In the genomic region with DNA sequence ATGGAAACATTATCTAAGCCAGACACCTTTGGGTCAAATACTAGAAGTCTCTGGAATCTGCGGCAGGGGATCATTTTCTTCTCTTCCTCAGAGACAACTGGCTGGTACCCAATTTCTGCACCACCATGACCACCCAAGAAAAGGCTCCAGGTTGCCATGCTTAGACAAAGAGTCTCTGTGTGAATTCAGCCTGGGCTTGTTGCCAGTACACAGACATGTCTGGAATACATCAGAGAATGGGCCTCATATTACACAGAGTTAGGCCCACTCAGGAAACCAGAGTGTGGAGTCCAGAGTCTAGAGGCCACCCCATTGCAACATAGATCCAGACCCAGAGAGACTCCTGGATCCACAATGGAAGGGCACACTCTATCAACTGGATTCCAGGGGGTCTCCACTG, we compare ENCODE assay signal across 13 mouse cellular contexts. TPM values are rescaled to one million over a fixed set of nuclear protein-coding genes. Genes with fewer than 3 reads are reported as not detected.
DNase-seq lines count a peak whose midpoint lies in the region; ATAC-seq lines count a peak whose summit lies in the region.
"Had no signal": no experiment of that assay in that cellular context is flagged by ENCODE, and none has a peak within 500 bp of the region (broad histone marks: within the 10 kb centered on the region; RNA-seq: fewer than 3 reads in every experiment).

No protein-coding gene starts in this region.

- peak; percentile 2 for DNase-seq in cerebellum, adult 11 months
- peak; percentile 29 for DNase-seq in left cerebral cortex, adult 11 months (ENCODE audit: low spot score)
- no peak for DNase-seq in left cerebral cortex, postnatal 36 days (ENCODE audit: low spot score in 2 of 2)
- DNase-seq in brain, embryonic 18.5 days (ENCODE audit: low read depth, low spot score): peak; percentile 36
- peak; percentile 66 for DNase-seq in left cerebral cortex, postnatal 4 days
- DNase-seq in kidney, adult 18-20 months: no peak
- DNase-seq: adrenal gland, postnatal 36 days; heart, adult 2 months; lung, postnatal 10 days had no signal

- intact Hi-C loops in left cerebral cortex, postnatal 36 days (cut with DNase I): no loop called here
- intact Hi-C loops in left cerebral cortex, postnatal 4 days (cut with DNase I): no loop called here

- no peak for ATAC-seq in cerebellum, adult (ENCODE audit: insufficient number of reproducible peaks, low FRiP score, low TSS enrichment)
- no peak for ATAC-seq in megakaryocyte-erythroid progenitor cell, adult 5-6 weeks (replicated peaks; ENCODE audit: low FRiP score, low TSS enrichment, poor library complexity, severe bottlenecking)

RNA-seq across cellular contexts. Expression of a gene that starts 8.7 kb away (rescaled TPM):
- total RNA-seq in left cerebral cortex, postnatal 36 days (2021): not detected
- under 1 TPM in 1 of 2 experiments, not detected in 1; 0.10 TPM for total RNA-seq in left cerebral cortex, postnatal 4 days (2021)
- total RNA-seq in megakaryocyte-erythroid progenitor cell, adult 5-6 weeks (2014; fragmentation: Nextera tagmentation): 0.72 TPM in 1 of 2 replicates, not detected in the other
- not detected in 2 replicates for total RNA-seq in megakaryocyte-erythroid progenitor cell, adult 5-6 weeks (2017)
- total RNA-seq: heart, adult 2 months had no signal

RNA-seq across cellular contexts. Expression of a gene that starts 41.2 kb away (rescaled TPM):
- total RNA-seq in left cerebral cortex, postnatal 36 days (2021): 1 to 10 TPM; 6.5 to 7.5 TPM
- total RNA-seq in left cerebral cortex, postnatal 4 days (2021): 1 to 10 TPM; 6.1 to 7.2 TPM
- not detected in 2 replicates for total RNA-seq in megakaryocyte-erythroid progenitor cell, adult 5-6 weeks (2014; fragmentation: Nextera tagmentation)
- not detected in 2 replicates for total RNA-seq in megakaryocyte-erythroid progenitor cell, adult 5-6 weeks (2017)
- total RNA-seq: adrenal gland, postnatal 36 days; heart, adult 2 months; MEL had no signal

RNA-seq across cellular contexts. Expression of a gene that starts 47.1 kb away (rescaled TPM):
- total RNA-seq in left cerebral cortex, postnatal 36 days (2021): under 1 TPM; 0.36 to 0.99 TPM
- under 1 TPM; 0.58 to 0.64 TPM for total RNA-seq in left cerebral cortex, postnatal 4 days (2021)
- total RNA-seq in megakaryocyte-erythroid progenitor cell, adult 5-6 weeks (2014; fragmentation: Nextera tagmentation): not detected in 2 replicates
- not detected in 2 replicates for total RNA-seq in megakaryocyte-erythroid progenitor cell, adult 5-6 weeks (2017)
- total RNA-seq: adrenal gland, postnatal 36 days; heart, adult 2 months; MEL; neutrophil, adult 5-6 weeks had no signal

Comparison
In these comparisons a context has a peak if more than half of its experiments do, and no peak if none do; other contexts are left out.
1. DNase-seq: peak in cerebellum, adult 11 months (single experiment), left cerebral cortex, adult 11 months (single experiment), brain, embryonic 18.5 days (single experiment) and left cerebral cortex, postnatal 4 days (single experiment); none in left cerebral cortex, postnatal 36 days (0 of 2) and kidney, adult 18-20 months (single experiment).
2. RNA of a gene that starts 41.2 kb away (total RNA-seq): 6.5 to 7.5 TPM in left cerebral cortex, postnatal 36 days and 6.1 to 7.2 TPM in left cerebral cortex, postnatal 4 days; not detected in megakaryocyte-erythroid progenitor cell, adult 5-6 weeks; every median in the first group is over 4 times any median in the second.